Mouse (Mus musculus) neural tube, embryonic 15.5 days (tissue): Measurements from ENCODE around the gene Etfa. TPM values are rescaled to one million over a fixed set of nuclear protein-coding genes. Genes with fewer than 3 reads are reported as not detected.

Experiments
- ATAC-seq: fragments of 200-750 bp; cut with Nextera tagmentation; 2 replicates; pipeline ENCODE4 v1.8.0; 2017; ENCODE audit warnings: mild to moderate bottlenecking, moderate TSS enrichment, moderate library complexity; ENCODE audit not compliant: low FRiP score
- H3K27ac ChIP-seq: fragments of 300-500 bp; sonication (generic); replicated peaks from 2 replicates; pipeline ENCODE4 v1.5.1; 2015; ENCODE audit warnings: mild to moderate bottlenecking, inconsistent platforms
- H3K27me3 ChIP-seq: fragments of 300-500 bp; sonication (generic); replicated peaks from 2 replicates; pipeline ENCODE4 v1.6.1; 2015; ENCODE audit warnings: inconsistent platforms
- H3K36me3 ChIP-seq: fragments of 300-500 bp; sonication (generic); 2 replicates; pipeline ENCODE4 v1.6.1; 2015; ENCODE audit warnings: inconsistent platforms
- H3K4me1 ChIP-seq: fragments of 300-500 bp; sonication (generic); 2 replicates; pipeline ENCODE4 v1.6.1; 2015; ENCODE audit warnings: inconsistent platforms
- H3K4me2 ChIP-seq: fragments of 300-500 bp; sonication (generic); 2 replicates; pipeline ENCODE4 v1.6.1; 2015; ENCODE audit warnings: inconsistent platforms, mild to moderate bottlenecking, moderate library complexity
- H3K4me3 ChIP-seq: fragments of 300-500 bp; sonication (generic); replicated peaks from 2 replicates; pipeline ENCODE4 v1.5.1; 2015; ENCODE audit warnings: mild to moderate bottlenecking, inconsistent platforms
- H3K9ac ChIP-seq: fragments of 300-500 bp; sonication (generic); replicated peaks from 2 replicates; pipeline ENCODE4 v1.6.1; 2015; ENCODE audit warnings: mild to moderate bottlenecking, inconsistent platforms
- H3K9me3 ChIP-seq: fragments of 300-500 bp; sonication (generic); replicated peaks from 2 replicates; pipeline ENCODE4 v1.6.1; 2016; ENCODE audit warnings: inconsistent platforms
- WGBS: fragments of 180-500 bp; shearing (Covaris S2); methylation state at CpG from one replicate; pipeline ENCODE4 v1.1.7; 2015; ENCODE audit warnings: mixed read lengths; 5-methylcytosine and 5-hydroxymethylcytosine counted together
- polyA plus RNA-seq: library from polyadenylated mRNA; unstranded; fragments of >200 nt; fragmentation: Nextera tagmentation; extraction: Ambion mirVana; gene quantifications from 2 replicates; pipeline ENCODE4 v1.2.1, GENCODE M21; 2015

Etfa gene
- polyA plus RNA-seq, 1 experiment from 2014 or later: 100 TPM

- ATAC-seq: no peak
- WGBS: 68% methylated on average over 1 of the region's 1 CpGs
- no peak overlapping the region for H3K4me2 ChIP-seq
- peaks cover 22% of the 10 kb centered on the region for H3K27me3 ChIP-seq
- H3K9me3 ChIP-seq: no peaks in the 10 kb centered on the region
- H3K9ac ChIP-seq: no peak overlapping the region
- no peak overlapping the region for H3K4me3 ChIP-seq
- peaks cover 18% of the 10 kb centered on the region for H3K4me1 ChIP-seq
- no peaks in the 10 kb centered on the region for H3K36me3 ChIP-seq
- H3K27ac ChIP-seq: no peak overlapping the region
These were observed 2.3 kb downstream of the Etfa start for GRCm38 (mm10) chr9:55509731-55510130.

- no peaks in the 10 kb centered on the region for H3K9me3 ChIP-seq
- no peak overlapping the region for H3K4me2 ChIP-seq
- H3K27me3 ChIP-seq: peaks cover 12% of the 10 kb centered on the region
- H3K4me3 ChIP-seq: no peak overlapping the region
- H3K4me1 ChIP-seq: peaks cover 18% of the 10 kb centered on the region
- H3K36me3 ChIP-seq: no peaks in the 10 kb centered on the region
- no peak overlapping the region for H3K9ac ChIP-seq
- no peak for ATAC-seq
- 55% methylated on average over 4 of the region's 4 CpGs for WGBS
- no peak overlapping the region for H3K27ac ChIP-seq
These were observed 3.3 kb downstream of the Etfa start for GRCm38 (mm10) chr9:55508701-55509100.

- Histone ChIP-seq H3K36me3 (no peaks in the 10 kb centered on the region), H3K27ac (no peak overlapping the region), H3K4me3 (no peak overlapping the region), H3K9me3 (no peaks in the 10 kb centered on the region), H3K4me2 (no peak overlapping the region), H3K9ac (no peak overlapping the region), H3K27me3 (peaks cover 4% of the 10 kb centered on the region), H3K4me1 (peaks cover 18% of the 10 kb centered on the region)
- no peak for ATAC-seq
- 90% methylated on average over 3 of the region's 3 CpGs for WGBS
These were observed 4.1 kb downstream of the Etfa start for GRCm38 (mm10) chr9:55507922-55508321.

GRCm38 (mm10) chr9:55482116-55482515, 29.9 kb downstream of the Etfa start:
- Histone ChIP-seq H3K4me2 (no peak overlapping the region), H3K4me1 (no peaks in the 10 kb centered on the region), H3K9ac (no peak overlapping the region), H3K4me3 (no peak overlapping the region), H3K27me3 (no peaks in the 10 kb centered on the region), H3K9me3 (no peaks in the 10 kb centered on the region), H3K27ac (no peak overlapping the region), H3K36me3 (0 out of 2 replicates have a peak, but pooled peaks cover 2% of the 10 kb centered on the region)
- no peak for ATAC-seq
- 54% methylated on average over 2 of the region's 2 CpGs for WGBS

GRCm38 (mm10) chr9:55478699-55479098, 33.3 kb downstream of the Etfa start:
- H3K4me1 ChIP-seq: no peaks in the 10 kb centered on the region
- no peak for ATAC-seq
- H3K4me3 ChIP-seq: no peak overlapping the region
- H3K4me2 ChIP-seq: no peak overlapping the region
- H3K27ac ChIP-seq: no peak overlapping the region
- H3K9ac ChIP-seq: no peak overlapping the region
- H3K27me3 ChIP-seq: no peaks in the 10 kb centered on the region
- no peaks in the 10 kb centered on the region for H3K9me3 ChIP-seq
- H3K36me3 ChIP-seq: 0 out of 2 replicates have a peak, but pooled peaks cover 2% of the 10 kb centered on the region

- Histone ChIP-seq H3K9me3 (no peaks in the 10 kb centered on the region), H3K27me3 (no peaks in the 10 kb centered on the region), H3K36me3 (0 out of 2 replicates have a peak, but pooled peaks cover 2% of the 10 kb centered on the region), H3K4me2 (no peak overlapping the region), H3K4me1 (no peaks in the 10 kb centered on the region), H3K27ac (no peak overlapping the region), H3K4me3 (no peak overlapping the region), H3K9ac (no peak overlapping the region)
- ATAC-seq: no peak
- 82% methylated on average over 1 of the region's 1 CpGs for WGBS
These were observed 36.0 kb downstream of the Etfa start for GRCm38 (mm10) chr9:55476084-55476483.

- H3K27me3 ChIP-seq: no peaks in the 10 kb centered on the region
- ATAC-seq: no peak
- no peaks in the 10 kb centered on the region for H3K4me1 ChIP-seq
- H3K4me3 ChIP-seq: no peak overlapping the region
- H3K4me2 ChIP-seq: no peak overlapping the region
- H3K36me3 ChIP-seq: no peaks in the 10 kb centered on the region
- H3K9me3 ChIP-seq: no peaks in the 10 kb centered on the region
- WGBS: 57% methylated on average over 1 of the region's 1 CpGs
- no peak overlapping the region for H3K27ac ChIP-seq
- H3K9ac ChIP-seq: no peak overlapping the region
These were observed 43.6 kb downstream of the Etfa start for GRCm38 (mm10) chr9:55468397-55468796.

GRCm38 (mm10) chr9:55453366-55453765, 58.7 kb downstream of the Etfa start:
- Histone ChIP-seq H3K36me3 (no peaks in the 10 kb centered on the region), H3K4me1 (peaks cover under 1% of the 10 kb centered on the region; the same call in 1 of the 2 replicates), H3K27ac (no peak overlapping the region), H3K4me3 (no peak overlapping the region), H3K4me2 (no peak overlapping the region), H3K27me3 (no peaks in the 10 kb centered on the region), H3K9ac (no peak overlapping the region), H3K9me3 (no peaks in the 10 kb centered on the region)
- ATAC-seq: no peak
- 92% methylated on average over 5 of the region's 5 CpGs for WGBS

- H3K36me3 ChIP-seq: no peaks in the 10 kb centered on the region
- no peak overlapping the region for H3K4me2 ChIP-seq
- H3K4me3 ChIP-seq: no peak overlapping the region
- peaks cover 5% of the 10 kb centered on the region; the same call in 1 of the 2 replicates for H3K4me1 ChIP-seq
- H3K27ac ChIP-seq: no peak overlapping the region
- 93% methylated on average over 1 of the region's 1 CpGs for WGBS
- ATAC-seq: no peak
- no peaks in the 10 kb centered on the region for H3K9me3 ChIP-seq
- no peak overlapping the region for H3K9ac ChIP-seq
- H3K27me3 ChIP-seq: no peaks in the 10 kb centered on the region
These were observed 59.1 kb downstream of the Etfa start for GRCm38 (mm10) chr9:55452906-55453305.

GRCm38 (mm10) chr9:55451426-55451825, 60.6 kb downstream of the Etfa start:
- Histone ChIP-seq H3K27me3 (no peaks in the 10 kb centered on the region), H3K4me3 (no peak overlapping the region), H3K9me3 (no peaks in the 10 kb centered on the region), H3K36me3 (no peaks in the 10 kb centered on the region), H3K27ac (no peak overlapping the region), H3K9ac (no peak overlapping the region), H3K4me2 (no peak overlapping the region), H3K4me1 (peaks cover 11% of the 10 kb centered on the region)
- no peak for ATAC-seq
- WGBS: 91% methylated on average over 3 of the region's 3 CpGs

- H3K9ac ChIP-seq: no peak overlapping the region
- no peaks in the 10 kb centered on the region for H3K27me3 ChIP-seq
- H3K4me3 ChIP-seq: no peak overlapping the region
- H3K9me3 ChIP-seq: no peaks in the 10 kb centered on the region
- 57% methylated on average over 6 of the region's 6 CpGs for WGBS
- H3K36me3 ChIP-seq: no peaks in the 10 kb centered on the region
- peaks cover 11% of the 10 kb centered on the region for H3K4me1 ChIP-seq
- no peak overlapping the region for H3K27ac ChIP-seq
- no peak for ATAC-seq
- H3K4me2 ChIP-seq: no peak overlapping the region
These were observed 62.0 kb downstream of the Etfa start for GRCm38 (mm10) chr9:55450035-55450434.

GRCm38 (mm10) chr9:55449108-55449507, 62.9 kb downstream of the Etfa start:
- Histone ChIP-seq H3K36me3 (no peaks in the 10 kb centered on the region), H3K9me3 (no peaks in the 10 kb centered on the region), H3K27me3 (no peaks in the 10 kb centered on the region), H3K9ac (no peak overlapping the region), H3K4me2 (no peak overlapping the region), H3K27ac (no peak overlapping the region), H3K4me1 (peaks cover 11% of the 10 kb centered on the region), H3K4me3 (no peak overlapping the region)
- no peak for ATAC-seq
- WGBS: 85% methylated on average over 1 of the region's 1 CpGs

GRCm38 (mm10) chr9:55447509-55447908, 64.5 kb downstream of the Etfa start:
- H3K36me3 ChIP-seq: no peaks in the 10 kb centered on the region
- H3K4me2 ChIP-seq: no peak overlapping the region
- H3K9me3 ChIP-seq: no peaks in the 10 kb centered on the region
- H3K27ac ChIP-seq: no peak overlapping the region; the same call in 1 of the 2 replicates
- H3K27me3 ChIP-seq: no peaks in the 10 kb centered on the region
- no peak overlapping the region for H3K9ac ChIP-seq
- WGBS: 56% methylated on average over 4 of the region's 4 CpGs
- peaks cover 11% of the 10 kb centered on the region for H3K4me1 ChIP-seq
- ATAC-seq: no peak
- H3K4me3 ChIP-seq: no peak overlapping the region
